Mouse (Mus musculus): ENCODE results near the gene Rpia. TPM values are rescaled to one million over a fixed set of nuclear protein-coding genes. Genes with fewer than 3 reads are reported as not detected.

Rpia gene
- total RNA-seq, 1 experiment: 11.0 TPM

- no peak overlapping the region for H3K27ac ChIP-seq (ENCODE audit: insufficient read depth, low read depth, low read length, poor library complexity, severe bottlenecking)
- no peak overlapping the region for H3K9ac ChIP-seq (ENCODE audit: insufficient read depth, low read depth, low read length, poor library complexity, severe bottlenecking)
- no peaks in the 10 kb centered on the region for H3K4me1 ChIP-seq (ENCODE audit: control insufficient read depth in 2 of 2, insufficient read depth in 2 of 2, low read length in 2 of 2, poor library complexity in 1 of 2)
- H3K36me3 ChIP-seq (ENCODE audit: control insufficient read depth, insufficient read depth, low read length, poor library complexity, severe bottlenecking): no peaks in the 10 kb centered on the region
- no peak for TF ChIP-seq CHD2 (IDR thresholded peaks at IDR 0.05; ENCODE audit: low read depth, low read length)
- TF ChIP-seq ZNF384 (IDR thresholded peaks at IDR 0.05; ENCODE audit: low read depth, low read length): no peak
- no peak for TF ChIP-seq ZC3H11A (IDR thresholded peaks at IDR 0.05; ENCODE audit: borderline replicate concordance, low read depth, low read length)
- TF ChIP-seq MAFK (IDR thresholded peaks at IDR 0.05; ENCODE audit: insufficient read depth, low read depth, low read length): no peak
- in situ Hi-C loops (cut with MboI; ENCODE audit: low sequenced_read_pairs in 2 of 2, unreplicated experiment in 2 of 2): no loop called here
- H3K9me3 ChIP-seq (ENCODE audit: control insufficient read depth, insufficient read depth, low read depth, low read length): no peaks in the 10 kb centered on the region
- no peak overlapping the region for H3K4me3 ChIP-seq (ENCODE audit: insufficient read depth in 1 of 2, low read depth in 1 of 2, low read length in 2 of 2, poor library complexity in 1 of 2, severe bottlenecking in 1 of 2)
- DNase-seq (ENCODE audit: low read depth, low spot score): no peak
Measured at GRCm38 (mm10) chr6:70718760-70719159, 73.3 kb downstream of the Rpia start.

DNA sequence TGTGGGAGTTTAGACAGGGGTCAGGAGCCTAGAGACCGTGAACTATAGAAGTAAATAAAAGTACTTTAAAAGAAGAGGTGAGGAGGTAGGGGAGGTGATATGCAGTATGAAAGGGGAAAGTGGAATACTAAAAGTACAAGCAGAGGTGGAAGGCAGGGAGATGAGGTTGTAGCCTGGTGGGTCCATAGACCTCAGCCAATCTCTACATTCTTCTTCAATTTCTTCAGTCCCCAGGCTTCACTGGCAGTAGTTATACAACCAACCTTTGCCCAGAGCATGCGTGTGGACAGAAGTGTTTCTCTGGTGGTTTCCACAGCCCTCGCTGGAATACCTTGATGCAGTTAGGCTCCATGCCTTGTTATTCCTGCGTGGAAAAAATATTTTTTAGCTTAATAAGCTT, 73.9 kb downstream of the Rpia start:
- Histone ChIP-seq H3K27ac (ENCODE audit: insufficient read depth, low read depth, low read length, poor library complexity, severe bottlenecking) (no peak overlapping the region), H3K4me1 (ENCODE audit: control insufficient read depth in 2 of 2, insufficient read depth in 2 of 2, low read length in 2 of 2, poor library complexity in 1 of 2) (no peaks in the 10 kb centered on the region), H3K9ac (ENCODE audit: insufficient read depth, low read depth, low read length, poor library complexity, severe bottlenecking) (no peak overlapping the region), H3K36me3 (ENCODE audit: control insufficient read depth, insufficient read depth, low read length, poor library complexity, severe bottlenecking) (no peaks in the 10 kb centered on the region), H3K9me3 (ENCODE audit: control insufficient read depth, insufficient read depth, low read depth, low read length) (no peaks in the 10 kb centered on the region), H3K4me3 (ENCODE audit: insufficient read depth in 1 of 2, low read depth in 1 of 2, low read length in 2 of 2, poor library complexity in 1 of 2, severe bottlenecking in 1 of 2) (no peak overlapping the region)
- DNase-seq (ENCODE audit: low read depth, low spot score): no peak
- in situ Hi-C loops (cut with MboI; ENCODE audit: low sequenced_read_pairs in 2 of 2, unreplicated experiment in 2 of 2): no loop called here
- TF ChIP-seq HCFC1 (IDR thresholded peaks at IDR 0.05; ENCODE audit: borderline replicate concordance, insufficient read depth, low read length): no peak
- TF ChIP-seq CHD2 (IDR thresholded peaks at IDR 0.05; ENCODE audit: low read depth, low read length): no peak
- no peak for TF ChIP-seq ZNF384 (IDR thresholded peaks at IDR 0.05; ENCODE audit: low read depth, low read length)
- no peak for TF ChIP-seq ZC3H11A (IDR thresholded peaks at IDR 0.05; ENCODE audit: borderline replicate concordance, low read depth, low read length)
- no peak for TF ChIP-seq MAFK (IDR thresholded peaks at IDR 0.05; ENCODE audit: insufficient read depth, low read depth, low read length)

DNA sequence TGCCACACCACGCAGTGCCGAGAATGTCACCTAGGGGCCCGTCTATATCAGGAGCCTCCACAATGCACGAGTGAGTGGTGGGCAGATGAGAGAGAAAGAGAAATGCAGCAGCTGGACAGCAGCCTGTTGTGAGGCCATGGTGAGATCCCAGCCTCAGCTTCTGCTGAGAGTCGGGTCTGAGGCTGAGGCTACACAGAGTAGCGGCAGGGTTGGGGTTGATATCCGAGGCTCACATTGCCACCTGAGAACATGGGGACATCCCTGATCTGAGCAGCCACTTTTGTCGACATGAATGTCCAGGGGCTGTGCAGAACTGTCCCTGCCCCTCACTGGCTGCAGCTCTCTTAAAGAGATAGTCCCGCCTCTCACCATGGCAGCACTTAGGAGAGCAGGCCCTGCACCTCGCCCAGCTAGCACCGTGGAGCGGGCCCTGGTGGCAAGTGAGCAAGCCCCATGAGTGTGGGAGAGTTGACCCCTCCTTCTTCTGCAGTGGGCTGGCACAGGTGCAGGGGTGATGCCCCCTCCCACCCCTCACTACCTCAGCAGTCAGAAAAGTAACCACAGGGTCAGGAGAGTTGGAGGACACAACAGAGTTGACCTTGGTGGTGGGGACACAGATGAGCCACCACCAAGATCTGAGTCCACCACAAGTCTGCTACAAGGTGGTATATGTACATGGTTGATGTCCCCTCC, 75.2 kb downstream of the Rpia start:
- H3K4me3 ChIP-seq (ENCODE audit: insufficient read depth in 1 of 2, low read depth in 1 of 2, low read length in 2 of 2, poor library complexity in 1 of 2, severe bottlenecking in 1 of 2): no peak overlapping the region
- no peak for DNase-seq (ENCODE audit: low read depth, low spot score)
- no peak overlapping the region for H3K27ac ChIP-seq (ENCODE audit: insufficient read depth, low read depth, low read length, poor library complexity, severe bottlenecking)
- TF ChIP-seq MAFK (IDR thresholded peaks at IDR 0.05; ENCODE audit: insufficient read depth, low read depth, low read length) (no peak), HCFC1 (IDR thresholded peaks at IDR 0.05; ENCODE audit: borderline replicate concordance, insufficient read depth, low read length) (no peak), CHD2 (IDR thresholded peaks at IDR 0.05; ENCODE audit: low read depth, low read length) (no peak), ZNF384 (IDR thresholded peaks at IDR 0.05; ENCODE audit: low read depth, low read length) (no peak), ZC3H11A (IDR thresholded peaks at IDR 0.05; ENCODE audit: borderline replicate concordance, low read depth, low read length) (no peak)
- H3K9me3 ChIP-seq (ENCODE audit: control insufficient read depth, insufficient read depth, low read depth, low read length): no peaks in the 10 kb centered on the region
- no peaks in the 10 kb centered on the region for H3K36me3 ChIP-seq (ENCODE audit: control insufficient read depth, insufficient read depth, low read length, poor library complexity, severe bottlenecking)
- in situ Hi-C loops (cut with MboI; ENCODE audit: low sequenced_read_pairs in 2 of 2, unreplicated experiment in 2 of 2): no loop called here
- H3K4me1 ChIP-seq (ENCODE audit: control insufficient read depth in 2 of 2, insufficient read depth in 2 of 2, low read length in 2 of 2, poor library complexity in 1 of 2): no peaks in the 10 kb centered on the region
- no peak overlapping the region for H3K9ac ChIP-seq (ENCODE audit: insufficient read depth, low read depth, low read length, poor library complexity, severe bottlenecking)

Other genes starting within 250 kb of the Rpia start
- gene Eif2ak3, start 52.3 kb upstream of the Rpia start, total RNA-seq (2012; rRNA removed): 33.9 and 53.9 TPM in 2 replicates
- not detected in 2 replicates for gene Tex37, start 126.7 kb upstream of the Rpia start, total RNA-seq (2012; rRNA removed)
- 3.5 and 4.2 TPM in 2 replicates for gene Foxi3, start 164.3 kb upstream of the Rpia start, total RNA-seq (2012; rRNA removed)